Mouse (Mus musculus): ENCODE results near the gene Hkdc1. TPM values are rescaled to one million over a fixed set of nuclear protein-coding genes. Genes with fewer than 3 reads are reported as not detected.

Hkdc1 gene
- total and polyA plus RNA-seq, 2 experiments from 2014 or later, result 0.03 TPM; not detected in 1

DNA sequence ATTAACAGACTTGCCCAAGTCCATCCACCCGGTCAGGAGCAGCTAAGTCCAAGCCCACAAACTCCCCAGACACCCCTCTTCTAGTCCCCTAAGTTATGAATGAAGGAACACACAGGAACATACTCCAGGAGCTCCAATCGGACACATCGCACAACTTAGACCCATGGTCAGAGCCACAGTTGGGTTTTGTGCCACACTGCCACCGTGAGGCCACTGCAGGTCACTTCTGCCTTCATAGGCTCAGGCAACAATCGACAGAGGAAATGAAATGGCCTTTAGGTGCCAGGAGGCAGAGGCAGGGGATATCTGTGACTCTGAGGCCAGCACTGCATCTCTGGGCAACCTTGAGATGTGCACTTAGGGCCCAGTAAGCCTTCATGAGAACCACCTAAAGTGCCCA lies 11.3 kb downstream of the Hkdc1 start:
- Histone ChIP-seq H3K27ac (ENCODE audit: low read depth) (no peak overlapping the region), H3K4me1 (ENCODE audit: control insufficient read depth, insufficient read depth) (peaks cover 7% of the 10 kb centered on the region; the same call in 1 of the 2 replicates), H3K4me2 (ENCODE audit: low read depth, low read length) (no peak overlapping the region), H3K27me3 (ENCODE audit: control insufficient read depth, insufficient read depth, low read length) (peaks cover 13% of the 10 kb centered on the region; the same call in 1 of the 2 replicates), H3K9me3 (replicated peaks; ENCODE audit: control insufficient read depth, low read length) (no peaks in the 10 kb centered on the region), H3K9ac (replicated peaks; ENCODE audit: low read depth, low read length) (no peak overlapping the region), H3K36me3 (replicated peaks; ENCODE audit: control insufficient read depth, insufficient read depth, low read length) (no peaks in the 10 kb centered on the region), H3K4me3 (ENCODE audit: low read depth, low read length) (no peak overlapping the region)
- peak; percentile 96 for TF ChIP-seq CTCF (IDR thresholded peaks at IDR 0.05; ENCODE audit: low read depth)
- TF ChIP-seq EP300 (IDR thresholded peaks at IDR 0.05; ENCODE audit: low read depth), result no peak
- WGBS, result 7% methylated on average over 5 of the region's 5 CpGs
- DNase-seq (ENCODE audit: low spot score), result peak; percentile 71
- peak; percentile 69 for ATAC-seq (ENCODE audit: insufficient read depth, low read depth)

DNA sequence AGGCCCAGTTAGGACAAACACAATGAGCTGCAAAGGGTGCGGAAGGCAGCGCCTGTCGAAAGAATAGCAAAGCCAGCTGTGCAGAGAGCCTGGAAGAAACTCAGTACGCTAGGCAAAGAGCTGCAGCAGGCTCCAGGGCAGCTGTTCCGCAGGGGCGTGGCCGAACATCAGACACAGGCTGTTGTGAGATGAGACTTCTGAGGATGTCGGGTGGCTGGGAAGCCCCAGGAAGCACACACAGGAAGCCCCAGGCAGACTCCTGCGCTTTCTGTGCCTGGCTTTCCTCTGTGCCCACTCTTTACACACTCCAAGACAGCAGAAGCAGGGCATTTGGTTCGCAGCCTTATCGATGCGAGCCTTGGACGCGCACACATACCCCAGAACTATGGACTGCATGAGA lies 17.4 kb downstream of the Hkdc1 start:
- Histone ChIP-seq H3K9me3 (replicated peaks; ENCODE audit: control insufficient read depth, low read length) (no peaks in the 10 kb centered on the region), H3K27me3 (ENCODE audit: control insufficient read depth, insufficient read depth, low read length) (peaks cover 16% of the 10 kb centered on the region; the same call in 1 of the 2 replicates), H3K4me2 (ENCODE audit: low read depth, low read length) (no peak overlapping the region), H3K9ac (replicated peaks; ENCODE audit: low read depth, low read length) (no peak overlapping the region), H3K36me3 (replicated peaks; ENCODE audit: control insufficient read depth, insufficient read depth, low read length) (no peaks in the 10 kb centered on the region), H3K4me1 (ENCODE audit: control insufficient read depth, insufficient read depth) (no peaks in the 10 kb centered on the region), H3K4me3 (ENCODE audit: low read depth, low read length) (no peak overlapping the region), H3K27ac (ENCODE audit: low read depth) (no peak overlapping the region)
- TF ChIP-seq CTCF (IDR thresholded peaks at IDR 0.05; ENCODE audit: low read depth) (no peak), EP300 (IDR thresholded peaks at IDR 0.05; ENCODE audit: low read depth) (no peak)
- no peak for ATAC-seq (ENCODE audit: insufficient read depth, low read depth)
- 52% methylated on average over 14 of the region's 14 CpGs for WGBS
- no peak for DNase-seq (ENCODE audit: low spot score)

DNA sequence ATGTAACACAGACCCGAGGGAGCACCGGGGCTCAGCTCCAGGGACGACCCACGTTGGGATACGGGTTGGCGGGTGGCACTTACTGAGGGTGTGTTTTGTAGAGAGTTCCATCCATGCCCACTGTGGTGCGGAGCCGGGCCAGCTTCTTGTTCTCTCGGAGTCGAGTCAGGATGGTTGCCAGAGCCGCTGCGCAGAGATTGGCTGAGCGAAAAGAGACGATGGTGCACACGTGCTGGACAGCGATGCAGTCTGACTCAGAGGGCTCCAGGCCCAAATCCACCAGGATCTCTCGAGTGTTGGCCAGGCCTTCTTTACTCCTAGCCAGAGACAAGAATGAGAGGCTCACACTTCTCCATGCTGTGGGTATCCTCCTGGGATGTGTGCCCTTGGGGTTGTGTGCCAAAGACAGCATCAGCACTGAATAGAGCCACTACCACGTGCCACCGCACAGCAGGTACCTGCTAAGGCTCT lies 20.6 kb downstream of the Hkdc1 start:
- H3K9ac ChIP-seq (replicated peaks; ENCODE audit: low read depth, low read length), result no peak overlapping the region
- peaks cover 12% of the 10 kb centered on the region; the same call in 1 of the 2 replicates for H3K27me3 ChIP-seq (ENCODE audit: control insufficient read depth, insufficient read depth, low read length)
- no peaks in the 10 kb centered on the region for H3K9me3 ChIP-seq (replicated peaks; ENCODE audit: control insufficient read depth, low read length)
- TF ChIP-seq CTCF (IDR thresholded peaks at IDR 0.05; ENCODE audit: low read depth) (no peak), EP300 (IDR thresholded peaks at IDR 0.05; ENCODE audit: low read depth) (no peak)
- no peak overlapping the region for H3K4me2 ChIP-seq (ENCODE audit: low read depth, low read length)
- no peak overlapping the region for H3K4me3 ChIP-seq (ENCODE audit: low read depth, low read length)
- WGBS, result 75% methylated on average over 19 of the region's 19 CpGs
- no peak for DNase-seq (ENCODE audit: low spot score)
- ATAC-seq (ENCODE audit: insufficient read depth, low read depth), result peak; percentile 39
- H3K4me1 ChIP-seq (ENCODE audit: control insufficient read depth, insufficient read depth), result no peaks in the 10 kb centered on the region
- no peaks in the 10 kb centered on the region for H3K36me3 ChIP-seq (replicated peaks; ENCODE audit: control insufficient read depth, insufficient read depth, low read length)
- no peak overlapping the region for H3K27ac ChIP-seq (ENCODE audit: low read depth)

DNA sequence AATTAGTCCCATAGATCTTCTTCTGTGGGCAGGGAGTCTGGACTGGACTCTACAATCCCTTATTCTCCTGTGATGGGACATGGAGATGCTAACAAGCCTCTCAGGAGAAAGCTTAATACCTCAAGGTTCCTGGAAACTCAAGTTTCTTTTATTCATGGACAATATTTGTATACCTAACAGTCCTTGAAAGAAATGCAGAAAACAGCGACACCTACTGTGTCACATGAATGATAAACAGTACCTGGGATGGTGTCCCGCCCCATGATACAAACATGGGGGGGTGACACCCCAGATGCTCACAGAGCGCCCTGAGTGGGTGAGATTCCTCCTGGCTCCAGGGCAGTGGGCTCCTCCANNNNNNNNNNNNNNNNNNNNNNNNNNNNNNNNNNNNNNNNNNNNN lies 39.3 kb downstream of the Hkdc1 start:
- H3K4me3 ChIP-seq (ENCODE audit: low read depth, low read length), result no peak overlapping the region
- H3K36me3 ChIP-seq (replicated peaks; ENCODE audit: control insufficient read depth, insufficient read depth, low read length), result no peaks in the 10 kb centered on the region
- H3K27me3 ChIP-seq (ENCODE audit: control insufficient read depth, insufficient read depth, low read length), result no peaks in the 10 kb centered on the region
- H3K4me2 ChIP-seq (ENCODE audit: low read depth, low read length), result no peak overlapping the region
- no peak overlapping the region for H3K9ac ChIP-seq (replicated peaks; ENCODE audit: low read depth, low read length)
- H3K27ac ChIP-seq (ENCODE audit: low read depth), result no peak overlapping the region
- ATAC-seq (ENCODE audit: insufficient read depth, low read depth) (no peak), DNase-seq (ENCODE audit: low spot score) (no peak)
- TF ChIP-seq CTCF (IDR thresholded peaks at IDR 0.05; ENCODE audit: low read depth) (no peak), EP300 (IDR thresholded peaks at IDR 0.05; ENCODE audit: low read depth) (no peak)
- H3K4me1 ChIP-seq (ENCODE audit: control insufficient read depth, insufficient read depth), result no peaks in the 10 kb centered on the region
- WGBS, result 64% methylated on average over 3 of the region's 3 CpGs
- no peaks in the 10 kb centered on the region for H3K9me3 ChIP-seq (replicated peaks; ENCODE audit: control insufficient read depth, low read length)

DNA sequence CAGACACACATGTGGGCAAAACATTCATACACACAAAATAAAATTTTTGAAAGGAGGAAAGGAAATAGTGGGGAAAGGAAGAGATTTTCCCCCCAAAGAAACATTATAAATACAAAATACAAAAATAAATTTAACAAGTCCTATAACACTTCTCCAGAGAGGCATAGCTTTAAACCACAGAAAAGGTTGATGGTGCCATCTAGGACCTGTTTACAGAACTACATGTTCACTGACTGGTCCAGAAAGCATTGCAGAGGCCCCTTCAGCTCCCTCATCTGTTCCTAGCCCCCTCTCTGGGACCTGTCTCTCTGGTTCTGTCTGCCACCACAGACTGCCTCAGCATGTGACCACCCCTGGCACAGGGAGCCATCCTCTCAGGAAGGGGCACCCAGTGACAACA lies 41.4 kb downstream of the Hkdc1 start:
- no peak for TF ChIP-seq EP300 (IDR thresholded peaks at IDR 0.05; ENCODE audit: low read depth)
- peak; percentile 42 for TF ChIP-seq CTCF (IDR thresholded peaks at IDR 0.05; ENCODE audit: low read depth)

DNA sequence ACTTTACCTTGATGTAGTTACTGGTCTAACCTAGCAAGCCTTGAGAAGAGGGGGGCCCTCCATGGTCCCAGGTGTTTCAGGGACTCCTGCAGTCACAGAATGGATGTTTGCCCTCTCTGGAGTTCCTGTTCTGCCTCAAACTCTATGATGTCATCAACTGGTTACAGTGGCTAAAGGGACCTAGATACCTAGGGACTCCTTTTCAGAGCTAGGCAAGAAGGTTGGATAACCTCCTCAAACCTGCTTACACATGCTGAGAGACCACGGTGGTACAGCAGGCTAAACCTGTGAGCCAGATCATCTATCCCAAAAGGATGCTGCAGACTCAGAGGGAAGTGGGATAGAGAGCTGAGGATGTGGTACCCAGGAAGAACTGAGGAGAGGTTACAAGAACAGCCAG lies 42.5 kb downstream of the Hkdc1 start, which contains the start of gene Hk1:
TSS of gene Hk1 (minus strand) at position 101 of the 400 bp plus-strand sequence.
- no peaks in the 10 kb centered on the region for H3K36me3 ChIP-seq (replicated peaks; ENCODE audit: control insufficient read depth, insufficient read depth, low read length)
- no peak within 1 kb of the TSS for H3K27ac ChIP-seq (ENCODE audit: low read depth)
- H3K4me2 ChIP-seq (ENCODE audit: low read depth, low read length), result no peak within 1 kb of the TSS
- TF ChIP-seq EP300 (IDR thresholded peaks at IDR 0.05; ENCODE audit: low read depth) (no peak), CTCF (IDR thresholded peaks at IDR 0.05; ENCODE audit: low read depth) (no peak)
- H3K4me1 ChIP-seq (ENCODE audit: control insufficient read depth, insufficient read depth), result no peaks in the 10 kb centered on the region
- no peak within 1 kb of the TSS for H3K9ac ChIP-seq (replicated peaks; ENCODE audit: low read depth, low read length)
- WGBS, result 79% methylated on average over 1 of the region's 1 CpGs
- H3K27me3 ChIP-seq (ENCODE audit: control insufficient read depth, insufficient read depth, low read length), result no peaks in the 10 kb centered on the region
- no peaks in the 10 kb centered on the region for H3K9me3 ChIP-seq (replicated peaks; ENCODE audit: control insufficient read depth, low read length)
- ATAC-seq (ENCODE audit: insufficient read depth, low read depth) (no peak), DNase-seq (ENCODE audit: low spot score) (no peak)
- no peak within 1 kb of the TSS for H3K4me3 ChIP-seq (ENCODE audit: low read depth, low read length)

More for the DNA sequence above, 41.4 kb downstream of the Hkdc1 start:
- H3K27me3 ChIP-seq (ENCODE audit: control insufficient read depth, insufficient read depth, low read length), result no peaks in the 10 kb centered on the region
- no peaks in the 10 kb centered on the region for H3K36me3 ChIP-seq (replicated peaks; ENCODE audit: control insufficient read depth, insufficient read depth, low read length)
- no peaks in the 10 kb centered on the region for H3K4me1 ChIP-seq (ENCODE audit: control insufficient read depth, insufficient read depth)
- DNase-seq (ENCODE audit: low spot score), result peak; percentile 9
- H3K9me3 ChIP-seq (replicated peaks; ENCODE audit: control insufficient read depth, low read length), result no peaks in the 10 kb centered on the region
- no peak overlapping the region for H3K4me2 ChIP-seq (ENCODE audit: low read depth, low read length)
- H3K27ac ChIP-seq (ENCODE audit: low read depth), result no peak overlapping the region
- no peak for ATAC-seq (ENCODE audit: insufficient read depth, low read depth)
- H3K4me3 ChIP-seq (ENCODE audit: low read depth, low read length), result no peak overlapping the region
- no peak overlapping the region for H3K9ac ChIP-seq (replicated peaks; ENCODE audit: low read depth, low read length)

Data from heart, postnatal 0 days (tissue).